11 mouse cellular contexts compared by ENCODE assay signal in genomic region chr5:21260746-21261145, GRCm38 (mm10).
"Had no signal": no experiment of that assay in that cellular context is flagged by ENCODE, and none has a peak within 500 bp of the region (broad histone marks: within the 10 kb centered on the region; RNA-seq: fewer than 3 reads in every experiment).

No protein-coding gene starts in this region.

- H3K9ac ChIP-seq: limb, embryonic 15.5 days; liver, embryonic 12.5 days; lung, embryonic 14.5 days had no signal

- H3K27ac ChIP-seq: kidney, postnatal 0 days; left cerebral cortex, adult 2 months; limb, embryonic 15.5 days; liver, embryonic 12.5 days had no signal

- H3K4me2 ChIP-seq: limb, embryonic 15.5 days; liver, embryonic 12.5 days; lung, embryonic 14.5 days had no signal

- H3K27me3 ChIP-seq: limb, embryonic 15.5 days had no signal

- H3K9me3 ChIP-seq: limb, embryonic 15.5 days; liver, embryonic 12.5 days had no signal

- H3K36me3 ChIP-seq: limb, embryonic 15.5 days; liver, embryonic 12.5 days had no signal

- ATAC-seq: liver, embryonic 12.5 days had no signal

- H3K4me3 ChIP-seq: left cerebral cortex, adult 2 months; limb, embryonic 15.5 days; liver, embryonic 12.5 days had no signal

- DNase-seq: kidney, adult 11 months; kidney, postnatal 4 days; lung, embryonic 14.5 days; lung, postnatal 10 days; lung, postnatal 4 days; right cerebral cortex, adult 18-20 months; right cerebral cortex, postnatal 25 days had no signal
